In genomic region chr10:20347285-20348214, GRCm38 (mm10) we compare ENCODE assay signal across 8 mouse cellular contexts. TPM values are rescaled to one million over a fixed set of nuclear protein-coding genes. Genes with fewer than 3 reads are reported as not detected.
A peak's percentile ranks its signal among the peaks of the same experiment; 100 is the strongest.
DNase-seq lines count a peak whose midpoint lies in the region; ATAC-seq and TF ChIP-seq lines count a peak whose summit lies in the region.

Gene Mtfr2, plus strand, starts transcription at chr10:20347770.

- peak within 1 kb of the TSS; percentile 28; the same call in 1 of the 2 replicates for H3K9ac ChIP-seq in hindbrain, postnatal 0 days (replicated peaks; ENCODE audit: low read length)

- 1% methylated on average over 58 of the region's 58 CpGs for WGBS in hindbrain, postnatal 0 days

- peak within 1 kb of the TSS; percentile 97 for H3K4me2 ChIP-seq in hindbrain, postnatal 0 days (ENCODE audit: low read depth, low read length)

- H3K27ac ChIP-seq in gastrocnemius, adult 2 months = peak within 1 kb of the TSS; percentile 74
- no peak within 1 kb of the TSS for H3K27ac ChIP-seq in hindbrain, postnatal 0 days
- H3K27ac ChIP-seq in left cerebral cortex, adult 2 months = no peak within 1 kb of the TSS

- peaks cover 22% of the 10 kb centered on the region; the same call in 1 of the 2 replicates for H3K36me3 ChIP-seq in hindbrain, postnatal 0 days (ENCODE audit: insufficient read depth, low read length)

- ATAC-seq in common myeloid progenitor, adult 5-6 weeks (replicated peaks; ENCODE audit: low read depth, poor library complexity, severe bottlenecking) = peak; percentile 87
- peak; percentile 95 for ATAC-seq in hindbrain, postnatal 0 days
- ATAC-seq in megakaryocyte, adult 5-6 weeks (ENCODE audit: poor library complexity, severe bottlenecking) = peak; percentile 90

- DNase-seq in ZHBTc4 (ENCODE audit: low read depth, low spot score) = peak; percentile 98
- peak; percentile 95 for DNase-seq in gastrocnemius, adult 2 months
- DNase-seq in hindbrain, postnatal 0 days (ENCODE audit: low spot score) = peak; percentile 97
- DNase-seq in left cerebral cortex, adult 2 months (ENCODE audit: extremely low spot score in 1 of 2, low spot score in 2 of 2) = peak; percentile 91 to 94
- DNase-seq in right cerebral cortex, adult 2 months (ENCODE audit: low spot score in 2 of 2) = peak; percentile 96
- DNase-seq in urinary bladder, postnatal 14 days (ENCODE audit: low spot score) = peak; percentile 92

- no peak for TF ChIP-seq CTCF in gastrocnemius, adult 2 months (IDR thresholded peaks at IDR 0.05)
- TF ChIP-seq CTCF in hindbrain, postnatal 0 days (IDR thresholded peaks at IDR 0.05; ENCODE audit: low read depth) = no peak
- TF ChIP-seq CTCF in left cerebral cortex, adult 2 months (IDR thresholded peaks at IDR 0.05) = no peak; the same call in 1 of the 2 replicates

- H3K9me3 ChIP-seq in hindbrain, postnatal 0 days (ENCODE audit: low read length) = no peaks in the 10 kb centered on the region

- intact Hi-C loops in gastrocnemius, adult 2 months (cut with DNase I) = no loop called here
- intact Hi-C loops in left cerebral cortex, adult 2 months (cut with DNase I) = no loop called here

- H3K4me1 ChIP-seq in hindbrain, postnatal 0 days (ENCODE audit: insufficient read depth, low read length) = no peaks in the 10 kb centered on the region

- H3K4me3 ChIP-seq in gastrocnemius, adult 2 months = peak within 1 kb of the TSS; percentile 70
- peak within 1 kb of the TSS; percentile 57 for H3K4me3 ChIP-seq in hindbrain, postnatal 0 days (ENCODE audit: low read length)
- H3K4me3 ChIP-seq in left cerebral cortex, adult 2 months = peak within 1 kb of the TSS; percentile 57

- H3K27me3 ChIP-seq in hindbrain, postnatal 0 days (ENCODE audit: insufficient read depth, low read length) = no peaks in the 10 kb centered on the region

RNA-seq across cellular contexts. Expression of gene Mtfr2, which starts in this region (rescaled TPM):
- total RNA-seq in common myeloid progenitor, adult 5-6 weeks (2017) = 16.6 and 22.9 TPM in 2 replicates
- total RNA-seq in gastrocnemius, adult 2 months (2021) = not detected
- 0.43 TPM in 1 of 2 replicates, not detected in the other for total RNA-seq in hindbrain, postnatal 0 days (2014; rRNA removed)
- 0.30 and 0.47 TPM in 2 replicates for polyA plus RNA-seq in hindbrain, postnatal 0 days (2015; fragmentation: Nextera tagmentation; extraction: Ambion mirVana)
- total RNA-seq in left cerebral cortex, adult 2 months (2021) = under 1 TPM; 0.38 to 0.40 TPM
- total RNA-seq in megakaryocyte, adult 5-6 weeks (2015) = 80.0 and 90.2 TPM in 2 replicates
- total RNA-seq in megakaryocyte, adult 5-6 weeks (2017) = 13.3 and 18.5 TPM in 2 replicates

Comparison
In these comparisons a context has a peak if more than half of its experiments do, and no peak if none do; other contexts are left out.
1. Peak in DNase-seq, H3K4me3 ChIP-seq and H3K27ac ChIP-seq in gastrocnemius, adult 2 months; RNA of the gene not detected or under 1 TPM.
2. Peak in DNase-seq, ATAC-seq, H3K4me3 ChIP-seq, H3K9ac ChIP-seq and H3K4me2 ChIP-seq in hindbrain, postnatal 0 days; RNA of the gene not detected or under 1 TPM.
3. Peak in DNase-seq and H3K4me3 ChIP-seq in left cerebral cortex, adult 2 months; RNA of the gene not detected or under 1 TPM.